Mouse (Mus musculus): ENCODE measurements around the gene Gm28036.

Gm28036 gene

DNA sequence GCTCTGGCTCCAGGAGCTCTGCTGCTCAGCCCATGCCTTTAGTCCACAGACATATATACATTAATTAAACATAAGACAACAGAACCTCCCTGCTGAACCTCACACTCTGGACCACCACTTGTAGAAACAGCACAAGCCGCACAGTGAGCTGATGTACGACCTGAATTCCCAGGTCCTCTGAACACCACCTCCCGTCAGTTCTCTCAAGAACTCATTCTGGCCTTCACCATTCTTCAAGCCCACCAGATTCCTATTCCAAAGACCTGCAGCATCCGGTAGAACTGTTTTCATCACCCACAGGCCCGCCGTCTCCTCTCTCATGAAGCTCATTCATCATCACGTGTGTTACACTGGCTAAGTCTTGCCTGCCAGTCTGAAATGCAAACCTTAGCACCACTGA is 46.5 kb downstream of the Gm28036 start:
- no peak for DNase-seq

DNA sequence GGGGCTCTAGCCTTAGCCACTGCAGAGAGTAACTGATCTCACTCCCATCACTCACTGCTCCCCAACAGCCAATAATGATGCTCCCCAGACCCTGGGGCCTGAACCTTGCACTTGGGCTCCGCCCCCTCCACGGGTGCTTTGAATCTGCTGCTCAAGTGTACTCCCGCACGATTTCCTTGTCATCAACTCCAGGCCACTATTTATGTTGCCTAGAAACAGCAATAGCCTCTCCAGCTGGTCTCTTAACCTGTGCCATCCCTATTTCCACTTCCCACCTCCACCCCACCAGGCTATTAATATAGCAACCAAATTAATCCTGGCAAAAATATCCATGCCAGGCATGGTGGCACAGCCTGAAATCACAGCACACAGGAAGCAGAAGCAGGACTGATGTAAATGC is 47.2 kb downstream of the Gm28036 start:
- peak; percentile 9 to 38 for DNase-seq

GRCm38 (mm10) chr2:156079183-156079560 is 47.7 kb downstream of the Gm28036 start:
- no peak for DNase-seq

DNA sequence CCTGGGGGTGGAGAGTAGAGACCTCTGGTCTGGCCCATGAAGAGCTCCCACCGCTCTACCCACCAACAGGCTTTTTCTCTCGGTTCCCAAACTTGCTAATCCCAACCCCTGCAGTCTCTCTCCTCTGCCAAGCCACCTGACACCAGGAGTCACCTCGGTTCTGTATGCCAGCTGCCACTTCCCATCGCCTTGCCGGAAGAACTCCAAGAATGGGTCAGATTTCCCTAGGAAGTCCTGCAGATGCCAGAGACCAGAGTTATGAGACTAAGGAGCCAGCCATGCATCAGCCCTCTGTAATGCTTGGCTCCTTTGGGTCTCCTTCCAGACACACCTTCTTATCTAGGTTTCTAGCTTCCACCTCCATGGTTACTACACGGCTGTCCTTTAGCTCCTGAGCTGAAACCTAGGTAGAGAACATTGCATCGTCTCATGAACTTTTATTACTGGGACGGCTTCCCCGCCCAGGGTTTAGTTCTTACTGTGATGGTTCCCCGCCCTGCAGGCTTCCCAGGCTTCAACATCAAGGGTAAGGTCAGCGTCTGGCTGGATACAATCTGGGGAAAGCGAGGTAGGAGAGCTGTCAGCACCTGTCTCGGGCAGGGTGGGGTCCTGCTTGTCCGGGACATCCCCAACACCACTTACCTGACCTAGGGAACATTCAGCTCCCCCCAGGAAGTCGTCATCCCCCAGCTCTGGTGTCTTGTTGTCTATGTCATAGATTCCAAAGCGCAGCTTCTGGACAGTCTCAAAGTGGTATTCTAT is 48.3 kb downstream of the Gm28036 start:
- DNase-seq: no peak

DNA sequence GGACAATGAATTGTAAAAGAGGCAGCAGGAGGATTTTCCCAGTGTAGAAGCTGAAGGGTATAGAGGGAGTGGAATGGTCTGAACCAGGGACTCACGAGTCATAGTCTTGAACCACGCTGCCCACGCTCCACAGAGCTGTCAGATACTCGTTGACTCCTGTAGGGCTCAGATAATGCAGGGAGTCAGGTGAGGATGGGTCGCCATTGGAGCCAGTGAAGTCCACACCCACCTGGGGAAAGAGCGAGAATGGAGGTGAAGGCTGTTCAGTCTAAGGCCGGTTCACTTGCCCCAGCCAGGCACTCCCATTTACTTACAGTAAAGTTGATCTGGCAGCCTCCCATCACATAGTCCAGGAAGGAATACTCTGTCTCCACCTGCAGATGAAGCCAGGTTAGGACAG is 49.4 kb downstream of the Gm28036 start:
- peak; percentile 14 to 25 for DNase-seq

- DNase-seq: no peak
Measured at GRCm38 (mm10) chr2:156073725-156074124, 53.2 kb downstream of the Gm28036 start.

GRCm38 (mm10) chr2:156071236-156071635 is 55.7 kb downstream of the Gm28036 start:
- no peak for DNase-seq

- DNase-seq: peak; percentile 26 to 64
Measured at GRCm38 (mm10) chr2:156067916-156068315, 59.0 kb downstream of the Gm28036 start.

DNA sequence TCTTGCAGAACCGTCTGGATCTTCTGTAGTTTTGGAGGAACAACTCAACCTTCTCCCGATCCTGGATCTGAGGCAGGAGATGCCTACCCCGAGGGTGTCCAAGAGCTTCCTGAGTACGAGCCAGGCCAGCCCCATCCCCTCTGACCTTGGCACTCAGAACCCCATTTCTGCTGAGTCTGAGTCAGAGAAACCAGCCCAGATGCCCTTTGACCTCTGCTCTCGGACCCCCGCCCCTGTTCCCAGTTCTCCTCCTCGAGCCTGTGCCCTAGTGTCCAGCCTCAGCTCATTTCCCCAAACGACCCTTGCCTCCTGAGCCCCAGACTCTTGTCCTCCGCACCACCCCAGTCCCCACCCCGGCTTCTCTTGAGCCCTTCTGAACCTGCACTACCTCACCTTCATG is 60.8 kb downstream of the Gm28036 start:
- DNase-seq: peak; percentile 23 to 36

DNA sequence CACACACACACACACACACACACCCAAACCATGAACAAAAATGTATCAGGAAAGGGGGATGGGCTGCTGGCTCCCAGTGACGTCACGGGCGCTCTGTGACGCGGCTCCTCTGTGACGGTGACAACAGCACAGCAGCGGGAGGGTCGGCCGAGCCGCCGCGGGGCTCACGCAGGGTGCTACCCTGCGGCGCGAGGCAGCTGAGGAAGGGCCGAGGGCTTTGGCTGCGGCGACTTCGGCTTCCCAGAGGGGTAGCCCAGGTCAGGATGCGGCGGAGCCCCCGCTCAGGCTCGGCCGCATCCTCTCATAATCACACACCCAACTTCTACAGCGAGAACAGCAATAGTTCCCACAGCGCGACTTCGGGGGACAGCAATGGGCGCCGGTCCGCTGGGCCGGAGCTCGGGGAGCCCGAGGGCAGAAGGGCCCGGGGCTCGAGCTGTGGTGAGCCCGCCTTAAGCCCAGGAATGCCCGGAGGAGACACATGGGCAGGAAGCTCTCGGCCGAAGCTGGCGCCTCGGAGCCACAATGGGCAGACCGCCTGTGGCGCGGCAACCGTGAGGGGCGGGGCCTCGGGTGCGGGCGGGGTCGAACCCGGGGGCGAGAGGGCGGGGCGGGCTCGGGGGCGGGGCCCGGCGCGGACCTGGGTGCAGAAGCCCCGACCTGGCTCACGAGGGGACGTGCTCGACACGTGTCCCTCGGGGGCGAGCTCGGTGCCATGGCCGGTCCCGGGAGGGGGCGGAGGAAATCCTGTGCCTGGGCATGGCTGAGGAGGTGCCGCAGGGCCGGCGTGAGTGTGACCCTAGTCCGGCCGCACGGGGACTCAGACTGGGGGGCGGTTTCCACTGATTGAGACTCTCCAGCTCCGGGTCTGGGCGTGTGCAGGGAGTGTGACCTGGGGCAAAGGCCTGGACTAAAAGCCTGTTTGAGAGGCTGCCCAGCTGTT is 61.5 kb downstream of the Gm28036 start, which contains the start of gene Spag4:
Gene Spag4 (plus strand): TSS at position 77 of the 943 bp plus-strand sequence.
- peak; percentile 69 to 89 for DNase-seq

DNA sequence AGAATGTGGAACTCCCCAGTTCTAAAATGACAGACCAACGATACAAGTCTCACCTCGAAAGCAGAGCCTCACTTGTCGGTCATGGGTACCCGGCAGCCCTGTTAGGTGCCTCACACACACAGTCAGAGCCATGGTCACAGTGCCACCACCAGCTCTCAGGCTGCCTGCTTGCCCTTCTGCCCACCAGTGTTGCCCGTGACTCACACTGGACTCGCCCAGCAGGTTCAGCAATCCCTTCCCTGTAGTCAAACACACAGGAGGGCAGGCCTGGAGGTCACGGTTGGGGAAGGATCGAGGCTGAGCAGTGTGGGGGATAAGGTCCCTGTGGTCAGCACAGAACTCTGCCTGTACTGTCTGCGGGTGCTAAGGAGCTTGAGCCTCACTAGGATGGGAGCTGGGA is 74.1 kb downstream of the Gm28036 start, which contains the start of gene Fer1l4:
Gene Fer1l4 (minus strand): TSS at position 132 of the 400 bp plus-strand sequence.
- no peak for DNase-seq

- peak; percentile 29 to 51 for DNase-seq
Measured at GRCm38 (mm10) chr2:156047929-156048328, 79.0 kb downstream of the Gm28036 start.

DNA sequence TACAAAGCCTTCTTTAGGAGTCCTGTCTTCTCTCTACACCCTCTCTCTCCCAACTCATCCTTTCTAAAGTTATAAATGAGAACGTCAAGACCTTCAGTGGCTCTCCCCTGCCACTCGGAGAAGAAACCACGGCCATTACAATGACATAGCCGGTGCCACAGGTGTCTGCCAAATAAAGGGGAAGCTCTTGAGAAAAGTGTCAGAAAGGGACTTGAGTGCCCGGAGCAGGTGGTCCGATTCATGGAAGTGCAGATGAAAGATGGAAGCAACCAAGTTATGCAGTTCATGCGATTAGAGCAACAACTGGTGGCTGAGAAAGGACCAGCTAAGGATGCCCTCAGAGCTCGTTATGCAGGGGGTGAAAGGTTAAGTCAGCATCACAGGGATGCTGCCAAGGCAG is 84.0 kb downstream of the Gm28036 start:
- DNase-seq: no peak

GRCm38 (mm10) chr2:156039390-156039789 is 87.5 kb downstream of the Gm28036 start:
- no peak for DNase-seq

GRCm38 (mm10) chr2:156025482-156025881 is 101.4 kb downstream of the Gm28036 start:
- peak in 1 of 2 experiments; percentile 20 for DNase-seq
